Mouse (Mus musculus) kidney, embryonic 15.5 days (tissue): ENCODE measurements at regions not wholly inside any gene's neighbourhood (a gene's known extent, or its start where the extent isn't known, plus 50 kb on each side); places are given as distances from the start of the nearest gene placed in this dataset.

Source experiments
- ATAC-seq: fragments of 200-750 bp; cut with Nextera tagmentation; replicated peaks from 2 replicates; pipeline ENCODE4 v1.8.0; 2017; ENCODE audit warnings: moderate TSS enrichment; ENCODE audit not compliant: low FRiP score
- H3K27ac ChIP-seq: fragments of 300-500 bp; sonication (generic); 2 replicates; pipeline ENCODE4 v1.5.1; 2015; ENCODE audit warnings: mild to moderate bottlenecking, inconsistent platforms
- H3K27me3 ChIP-seq: fragments of 300-500 bp; sonication (generic); 2 replicates; pipeline ENCODE4 v1.6.1; 2015; ENCODE audit warnings: inconsistent platforms
- H3K36me3 ChIP-seq: fragments of 300-500 bp; sonication (generic); 2 replicates; pipeline ENCODE4 v1.6.1; 2015; ENCODE audit warnings: inconsistent platforms
- H3K4me1 ChIP-seq: fragments of 300-500 bp; sonication (generic); 2 replicates; pipeline ENCODE4 v1.6.1; 2015; ENCODE audit warnings: inconsistent platforms
- H3K4me2 ChIP-seq: fragments of 300-500 bp; sonication (generic); 2 replicates; pipeline ENCODE4 v1.6.1; 2015; ENCODE audit warnings: moderate library complexity, mild to moderate bottlenecking, inconsistent platforms
- H3K4me3 ChIP-seq: fragments of 300-500 bp; sonication (generic); replicated peaks from 2 replicates; pipeline ENCODE4 v1.5.1; 2015; ENCODE audit warnings: mild to moderate bottlenecking, inconsistent platforms
- H3K9ac ChIP-seq: fragments of 300-500 bp; sonication (generic); 2 replicates; pipeline ENCODE4 v1.6.1; 2015; ENCODE audit warnings: mild to moderate bottlenecking, inconsistent platforms
- H3K9me3 ChIP-seq: fragments of 300-500 bp; sonication (generic); replicated peaks from 2 replicates; pipeline ENCODE4 v1.6.1; 2016; ENCODE audit warnings: inconsistent platforms
- WGBS: fragments of 180-500 bp; shearing (Covaris S2); methylation state at CpG from one replicate; pipeline ENCODE4 v1.1.7; 2015; ENCODE audit warnings: mixed read lengths; 5-methylcytosine and 5-hydroxymethylcytosine counted together

GRCm38 (mm10) chr15:87054186-87054585 lies 489.9 kb upstream of the Fam19a5 start:
- 89% methylated on average over 12 of the region's 12 CpGs for WGBS
- no peaks in the 10 kb centered on the region for H3K9me3 ChIP-seq
- H3K9ac ChIP-seq: no peak overlapping the region
- no peak overlapping the region for H3K27ac ChIP-seq
- H3K4me2 ChIP-seq: no peak overlapping the region
- no peaks in the 10 kb centered on the region for H3K4me1 ChIP-seq
- H3K36me3 ChIP-seq: no peaks in the 10 kb centered on the region
- H3K27me3 ChIP-seq: no peaks in the 10 kb centered on the region
- no peak overlapping the region for H3K4me3 ChIP-seq
- ATAC-seq: no peak

GRCm38 (mm10) chr15:87064890-87065289 lies 479.2 kb upstream of the Fam19a5 start:
- H3K4me1 ChIP-seq: 0 out of 2 replicates have a peak, but pooled peaks cover 4% of the 10 kb centered on the region
- no peaks in the 10 kb centered on the region for H3K9me3 ChIP-seq
- no peak overlapping the region for H3K27ac ChIP-seq
- no peak for ATAC-seq
- H3K27me3 ChIP-seq: no peaks in the 10 kb centered on the region
- no peak overlapping the region for H3K9ac ChIP-seq
- WGBS: 66% methylated on average over 5 of the region's 5 CpGs
- H3K4me2 ChIP-seq: no peak overlapping the region
- H3K36me3 ChIP-seq: no peaks in the 10 kb centered on the region
- H3K4me3 ChIP-seq: no peak overlapping the region

- H3K27ac ChIP-seq: no peak overlapping the region
- WGBS: 16% methylated on average over 13 of the region's 13 CpGs
- H3K4me2 ChIP-seq: 0 out of 2 replicates have a peak overlapping the region, but pooled peaks have one; percentile 19
- ATAC-seq: 0 out of 2 replicates have a peak, but pooled peaks have one; percentile 66
- 0 out of 2 replicates have a peak, but pooled peaks cover 4% of the 10 kb centered on the region for H3K4me1 ChIP-seq
- no peaks in the 10 kb centered on the region for H3K9me3 ChIP-seq
- H3K36me3 ChIP-seq: no peaks in the 10 kb centered on the region
- no peaks in the 10 kb centered on the region for H3K27me3 ChIP-seq
- H3K4me3 ChIP-seq: no peak overlapping the region
- H3K9ac ChIP-seq: no peak overlapping the region
Observed at GRCm38 (mm10) chr15:87068261-87068660, 475.8 kb upstream of the Fam19a5 start.

- 60% methylated on average over 11 of the region's 11 CpGs for WGBS
Observed at GRCm38 (mm10) chr15:87074559-87074958, 469.5 kb upstream of the Fam19a5 start.

GRCm38 (mm10) chr15:87089827-87090226 lies 454.3 kb upstream of the Fam19a5 start:
- Histone ChIP-seq H3K4me1 (no peaks in the 10 kb centered on the region), H3K9ac (no peak overlapping the region), H3K4me3 (no peak overlapping the region), H3K27ac (no peak overlapping the region), H3K36me3 (no peaks in the 10 kb centered on the region), H3K4me2 (no peak overlapping the region), H3K27me3 (no peaks in the 10 kb centered on the region), H3K9me3 (no peaks in the 10 kb centered on the region)
- 0 out of 2 replicates have a peak, but pooled peaks have one; percentile 22 for ATAC-seq
- WGBS: 48% methylated on average over 5 of the region's 5 CpGs

More at GRCm38 (mm10) chr15:87074559-87074958, 469.5 kb upstream of the Fam19a5 start:
- Histone ChIP-seq H3K4me2 (peak overlapping the region; percentile 3; the same call in 1 of the 2 replicates), H3K36me3 (no peaks in the 10 kb centered on the region), H3K4me3 (no peak overlapping the region), H3K9me3 (no peaks in the 10 kb centered on the region), H3K27ac (no peak overlapping the region), H3K9ac (no peak overlapping the region), H3K4me1 (no peaks in the 10 kb centered on the region), H3K27me3 (no peaks in the 10 kb centered on the region)
- ATAC-seq: no peak

- ATAC-seq: no peak
Observed at GRCm38 (mm10) chr15:87091048-87091777, 452.9 kb upstream of the Fam19a5 start.

GRCm38 (mm10) chr15:87097206-87097605 lies 446.9 kb upstream of the Fam19a5 start:
- H3K36me3 ChIP-seq: no peaks in the 10 kb centered on the region
- H3K9me3 ChIP-seq: no peaks in the 10 kb centered on the region
- 82% methylated on average over 4 of the region's 4 CpGs for WGBS
- no peak overlapping the region for H3K4me3 ChIP-seq
- H3K27ac ChIP-seq: no peak overlapping the region
- no peaks in the 10 kb centered on the region for H3K4me1 ChIP-seq
- no peaks in the 10 kb centered on the region for H3K27me3 ChIP-seq
- no peak overlapping the region for H3K4me2 ChIP-seq
- ATAC-seq: no peak
- H3K9ac ChIP-seq: no peak overlapping the region

More at GRCm38 (mm10) chr15:87091048-87091777, 452.9 kb upstream of the Fam19a5 start:
- Histone ChIP-seq H3K36me3 (no peaks in the 10 kb centered on the region), H3K9ac (no peak overlapping the region), H3K4me2 (no peak overlapping the region), H3K27me3 (no peaks in the 10 kb centered on the region), H3K9me3 (no peaks in the 10 kb centered on the region), H3K4me1 (no peaks in the 10 kb centered on the region), H3K27ac (no peak overlapping the region), H3K4me3 (no peak overlapping the region)
- WGBS: 63% methylated on average over 7 of the region's 7 CpGs

- no peak overlapping the region for H3K4me3 ChIP-seq
- H3K9ac ChIP-seq: no peak overlapping the region
- no peaks in the 10 kb centered on the region for H3K9me3 ChIP-seq
- no peak for ATAC-seq
- no peak overlapping the region for H3K27ac ChIP-seq
- H3K36me3 ChIP-seq: no peaks in the 10 kb centered on the region
- no peaks in the 10 kb centered on the region for H3K4me1 ChIP-seq
- H3K27me3 ChIP-seq: no peaks in the 10 kb centered on the region
- H3K4me2 ChIP-seq: no peak overlapping the region
- WGBS: 90% methylated on average over 4 of the region's 4 CpGs
Observed at GRCm38 (mm10) chr15:87101146-87101545, 443.0 kb upstream of the Fam19a5 start.

- H3K27ac ChIP-seq: no peak overlapping the region
- H3K4me2 ChIP-seq: no peak overlapping the region
- no peaks in the 10 kb centered on the region for H3K27me3 ChIP-seq
- no peak overlapping the region for H3K4me3 ChIP-seq
- WGBS: 86% methylated on average over 4 of the region's 4 CpGs
- no peak for ATAC-seq
- H3K4me1 ChIP-seq: no peaks in the 10 kb centered on the region
- H3K9ac ChIP-seq: no peak overlapping the region
- no peaks in the 10 kb centered on the region for H3K9me3 ChIP-seq
- H3K36me3 ChIP-seq: no peaks in the 10 kb centered on the region
Observed at GRCm38 (mm10) chr15:87102211-87102610, 441.9 kb upstream of the Fam19a5 start.

GRCm38 (mm10) chr15:87105951-87106350 lies 438.1 kb upstream of the Fam19a5 start:
- no peaks in the 10 kb centered on the region for H3K4me1 ChIP-seq
- ATAC-seq: no peak
- no peak overlapping the region for H3K4me3 ChIP-seq
- H3K27ac ChIP-seq: no peak overlapping the region
- H3K36me3 ChIP-seq: no peaks in the 10 kb centered on the region
- H3K27me3 ChIP-seq: no peaks in the 10 kb centered on the region
- no peaks in the 10 kb centered on the region for H3K9me3 ChIP-seq
- H3K9ac ChIP-seq: no peak overlapping the region
- no peak overlapping the region for H3K4me2 ChIP-seq
- 90% methylated on average over 8 of the region's 8 CpGs for WGBS

GRCm38 (mm10) chr15:87107701-87108100 lies 436.4 kb upstream of the Fam19a5 start:
- Histone ChIP-seq H3K27ac (no peak overlapping the region), H3K27me3 (no peaks in the 10 kb centered on the region), H3K36me3 (no peaks in the 10 kb centered on the region), H3K9ac (no peak overlapping the region), H3K4me1 (no peaks in the 10 kb centered on the region), H3K4me2 (no peak overlapping the region), H3K4me3 (no peak overlapping the region), H3K9me3 (no peaks in the 10 kb centered on the region)
- ATAC-seq: no peak
- 75% methylated on average over 4 of the region's 4 CpGs for WGBS

- H3K36me3 ChIP-seq: no peaks in the 10 kb centered on the region
- 80% methylated on average over 7 of the region's 7 CpGs for WGBS
- H3K4me2 ChIP-seq: no peak overlapping the region
- H3K4me1 ChIP-seq: no peaks in the 10 kb centered on the region
- H3K4me3 ChIP-seq: no peak overlapping the region
- H3K9me3 ChIP-seq: no peaks in the 10 kb centered on the region
- H3K27me3 ChIP-seq: no peaks in the 10 kb centered on the region
- no peak overlapping the region for H3K27ac ChIP-seq
- ATAC-seq: no peak
- H3K9ac ChIP-seq: no peak overlapping the region
Observed at GRCm38 (mm10) chr15:87108411-87108810, 435.7 kb upstream of the Fam19a5 start.

GRCm38 (mm10) chr15:87122656-87123055 lies 421.4 kb upstream of the Fam19a5 start:
- Histone ChIP-seq H3K9ac (no peak overlapping the region), H3K27me3 (no peaks in the 10 kb centered on the region), H3K9me3 (no peaks in the 10 kb centered on the region), H3K4me1 (no peaks in the 10 kb centered on the region), H3K27ac (no peak overlapping the region), H3K36me3 (no peaks in the 10 kb centered on the region), H3K4me2 (no peak overlapping the region), H3K4me3 (no peak overlapping the region)
- ATAC-seq: no peak
- WGBS: 23% methylated on average over 4 of the region's 4 CpGs
